Mouse (Mus musculus) ovary, adult 2 months (tissue): ENCODE results near the gene Ifna6. TPM values are rescaled to one million over a fixed set of nuclear protein-coding genes. Genes with fewer than 3 reads are reported as not detected.

Experiments used
- polyA plus RNA-seq: library from polyadenylated mRNA; depleted of rRNA; stranded (reverse); fragments of >200 nt; gene quantifications from 2 replicates; pipeline ENCODE4 v1.2.3, GENCODE M21; 2012; rRNA removed

The Ifna6 gene
- not detected in 2 replicates for polyA plus RNA-seq

GRCm38 (mm10) chr4:88827116-88827515 is at the start of gene Ifna6:
Ifna6 (plus strand) TSS chr4:88827416.

GRCm38 (mm10) chr4:88779550-88779949 is 47.7 kb upstream of the Ifna6 start, which contains the start of gene Gm13272:
Gm13272 (plus strand) TSS chr4:88779850.

GRCm38 (mm10) chr4:88781831-88782230 is 45.4 kb upstream of the Ifna6 start, which contains the start of gene Ifnz:
Ifnz (plus strand) TSS chr4:88782131.

GRCm38 (mm10) chr4:88785409-88785808 is 41.8 kb upstream of the Ifna6 start, which contains the start of gene Gm13276:
Gm13276 (plus strand) TSS chr4:88785709.

GRCm38 (mm10) chr4:88788402-88788801 is 38.8 kb upstream of the Ifna6 start, which contains the start of gene Gm13277:
Gm13277 (plus strand) TSS chr4:88788632.

GRCm38 (mm10) chr4:88791250-88791649 is 36.0 kb upstream of the Ifna6 start, which contains the start of gene Gm13278:
Gm13278 (plus strand) TSS chr4:88791550.

GRCm38 (mm10) chr4:88793936-88794675 is 33.1 kb upstream of the Ifna6 start, which contains the start of gene Gm13275:
Gm13275 (plus strand) TSS chr4:88794487.

GRCm38 (mm10) chr4:88797097-88797496 is 30.1 kb upstream of the Ifna6 start, which contains the start of gene Gm13279:
Gm13279 (plus strand) TSS chr4:88797397.

GRCm38 (mm10) chr4:88799365-88799764 is 27.9 kb upstream of the Ifna6 start, which contains the start of gene Gm13285:
Gm13285 (plus strand) TSS chr4:88799665.

GRCm38 (mm10) chr4:88802954-88803353 is 24.3 kb upstream of the Ifna6 start, which contains the start of gene Gm13287:
Gm13287 (plus strand) TSS chr4:88803254.

GRCm38 (mm10) chr4:88805231-88805630 is 22.0 kb upstream of the Ifna6 start, which contains the start of gene Gm13288:
Gm13288 (plus strand) TSS chr4:88805531.

GRCm38 (mm10) chr4:88815928-88816327 is 11.3 kb upstream of the Ifna6 start, which contains the start of gene Ifna7:
Ifna7 (plus strand) TSS chr4:88816228.

GRCm38 (mm10) chr4:88819659-88820058 is 7.6 kb upstream of the Ifna6 start, which contains the start of gene Ifna11:
Ifna11 (plus strand) TSS chr4:88819959.

GRCm38 (mm10) chr4:88835225-88835624 is 8.0 kb downstream of the Ifna6 start, which contains the start of gene Ifna5:
Ifna5 (plus strand) TSS chr4:88835525.

GRCm38 (mm10) chr4:88841438-88841911 is 14.3 kb downstream of the Ifna6 start, which contains the start of gene Ifna4:
Ifna4 (plus strand) TSS chr4:88841861.

GRCm38 (mm10) chr4:88849698-88850097 is 22.5 kb downstream of the Ifna6 start, which contains the start of gene Ifna1:
Ifna1 (plus strand) TSS chr4:88850087.

Other genes with a start within 250 kb of the Ifna6 start
- gene Ifna9, start 235.0 kb upstream of the Ifna6 start, polyA plus RNA-seq: not detected in 2 replicates
- not detected in 2 replicates for gene Ifna12, start 224.0 kb upstream of the Ifna6 start, polyA plus RNA-seq
- gene C87499, start 193.0 kb upstream of the Ifna6 start, polyA plus RNA-seq: 1.1 and 1.9 TPM in 2 replicates
- not detected in 2 replicates for gene Ifna13, start 183.0 kb upstream of the Ifna6 start, polyA plus RNA-seq
- not detected in 2 replicates for gene Ifna16, start 150.5 kb upstream of the Ifna6 start, polyA plus RNA-seq
- gene Ifna2, start 143.5 kb upstream of the Ifna6 start, polyA plus RNA-seq: not detected in 2 replicates
- not detected in 2 replicates for gene Ifnab, start 136.1 kb upstream of the Ifna6 start, polyA plus RNA-seq
- gene Gm26566, start 105.6 kb upstream of the Ifna6 start, polyA plus RNA-seq: 0.54 and 0.57 TPM in 2 replicates
- 26.4 and 40.2 TPM in 2 replicates for gene Klhl9, start 105.0 kb upstream of the Ifna6 start, polyA plus RNA-seq
- gene Gm13271, start 72.5 kb upstream of the Ifna6 start, polyA plus RNA-seq: not detected in 2 replicates
- not detected in 2 replicates for gene Gm13283, start 67.3 kb upstream of the Ifna6 start, polyA plus RNA-seq
- gene Gm13290, start 53.6 kb upstream of the Ifna6 start, polyA plus RNA-seq: not detected in 2 replicates
- not detected in 2 replicates for gene Gm13289, start 50.5 kb upstream of the Ifna6 start, polyA plus RNA-seq
- gene Gm13272, start 47.6 kb upstream of the Ifna6 start, polyA plus RNA-seq: not detected in 2 replicates
- not detected in 2 replicates for gene Ifnz, start 45.3 kb upstream of the Ifna6 start, polyA plus RNA-seq
- not detected in 2 replicates for gene Gm13276, start 41.7 kb upstream of the Ifna6 start, polyA plus RNA-seq
- gene Gm13277, start 38.8 kb upstream of the Ifna6 start, polyA plus RNA-seq: not detected in 2 replicates
- not detected in 2 replicates for gene Gm13278, start 35.9 kb upstream of the Ifna6 start, polyA plus RNA-seq
- gene Gm13275, start 32.9 kb upstream of the Ifna6 start, polyA plus RNA-seq: not detected in 2 replicates
- not detected in 2 replicates for gene Gm13279, start 30.0 kb upstream of the Ifna6 start, polyA plus RNA-seq
- not detected in 2 replicates for gene Gm13285, start 27.8 kb upstream of the Ifna6 start, polyA plus RNA-seq
- gene Gm13287, start 24.2 kb upstream of the Ifna6 start, polyA plus RNA-seq: not detected in 2 replicates
- gene Gm13288, start 21.9 kb upstream of the Ifna6 start, polyA plus RNA-seq: 0.06 TPM in 1 of 2 replicates, not detected in the other
- gene Ifna7, start 11.2 kb upstream of the Ifna6 start, polyA plus RNA-seq: not detected in 2 replicates
- gene Ifna11, start 7.5 kb upstream of the Ifna6 start, polyA plus RNA-seq: not detected in 2 replicates
- not detected in 2 replicates for gene Ifna5, start 8.1 kb downstream of the Ifna6 start, polyA plus RNA-seq
- not detected in 2 replicates for gene Ifna4, start 14.4 kb downstream of the Ifna6 start, polyA plus RNA-seq
- gene Ifna1, start 22.7 kb downstream of the Ifna6 start, polyA plus RNA-seq: not detected in 2 replicates
- 0.33 and 1.0 TPM in 2 replicates for gene Ifne, start 52.8 kb downstream of the Ifna6 start, polyA plus RNA-seq